Mouse (Mus musculus) limb, embryonic 11.5 days (tissue): ENCODE results near the gene Ccz1. TPM values are rescaled to one million over a fixed set of nuclear protein-coding genes. Genes with fewer than 3 reads are reported as not detected.
A peak's percentile ranks its signal among the peaks of the same experiment; 100 is the strongest.

Experiments used
- ATAC-seq: fragments of 200-750 bp; cut with Nextera tagmentation; 2 replicates; pipeline ENCODE4 v1.8.0; 2017; ENCODE audit warnings: low read depth; ENCODE audit not compliant: insufficient number of reproducible peaks, low FRiP score, low TSS enrichment
- DNase-seq: peaks from one replicate; pipeline ENCODE4 v3.0.0-alpha.2; 2015; ENCODE audit warnings: low spot score
- H3K27ac ChIP-seq: fragments of 300-500 bp; sonication (generic); replicated peaks from 2 replicates; pipeline ENCODE4 v1.5.1; 2014; ENCODE audit warnings: low read depth, mild to moderate bottlenecking, low read length
- H3K27me3 ChIP-seq: fragments of 300-500 bp; sonication (generic); 2 replicates; pipeline ENCODE4 v1.6.1; 2014; ENCODE audit warnings: mild to moderate bottlenecking, low read length, mixed read lengths; ENCODE audit not compliant: control insufficient read depth, insufficient read depth
- H3K36me3 ChIP-seq: fragments of 300-500 bp; sonication (generic); 2 replicates; pipeline ENCODE4 v1.6.1; 2014; ENCODE audit warnings: mild to moderate bottlenecking, low read length, moderate library complexity, mixed read lengths; ENCODE audit not compliant: control insufficient read depth, insufficient read depth
- H3K4me1 ChIP-seq: fragments of 300-500 bp; sonication (generic); 2 replicates; pipeline ENCODE4 v1.6.1; 2014; ENCODE audit warnings: low read length, mixed read lengths; ENCODE audit not compliant: control insufficient read depth, insufficient read depth
- H3K4me2 ChIP-seq: fragments of 300-500 bp; sonication (generic); 2 replicates; pipeline ENCODE4 v1.6.1; 2014; ENCODE audit warnings: low read depth, mild to moderate bottlenecking, moderate library complexity; ENCODE audit not compliant: severe bottlenecking
- H3K4me3 ChIP-seq: fragments of 300-500 bp; sonication (generic); 2 replicates; pipeline ENCODE4 v1.5.1; 2014; ENCODE audit warnings: low read depth, low read length
- H3K9ac ChIP-seq: fragments of 300-500 bp; sonication (generic); 2 replicates; pipeline ENCODE4 v1.6.1; 2014; ENCODE audit warnings: mild to moderate bottlenecking, low read length
- H3K9me3 ChIP-seq: fragments of 300-500 bp; sonication (generic); 2 replicates; pipeline ENCODE4 v1.6.1; 2016; ENCODE audit warnings: low read length; ENCODE audit not compliant: control insufficient read depth
- WGBS: fragments of 180-500 bp; shearing (Covaris S2); extraction: QIAGEN DNeasy Blood & Tissue Kit; methylation state at CpG from one replicate; pipeline ENCODE4 v1.1.7; 2014; 5-methylcytosine and 5-hydroxymethylcytosine counted together
- polyA plus RNA-seq: library from polyadenylated mRNA; unstranded; fragments of >200 nt; fragmentation: Nextera tagmentation; extraction: Ambion mirVana; gene quantifications from 2 replicates; pipeline ENCODE4 v1.2.1, GENCODE M21; 2014

Gene Ccz1
- polyA plus RNA-seq, 1 experiment from 2014 or later: 110 TPM

DNA sequence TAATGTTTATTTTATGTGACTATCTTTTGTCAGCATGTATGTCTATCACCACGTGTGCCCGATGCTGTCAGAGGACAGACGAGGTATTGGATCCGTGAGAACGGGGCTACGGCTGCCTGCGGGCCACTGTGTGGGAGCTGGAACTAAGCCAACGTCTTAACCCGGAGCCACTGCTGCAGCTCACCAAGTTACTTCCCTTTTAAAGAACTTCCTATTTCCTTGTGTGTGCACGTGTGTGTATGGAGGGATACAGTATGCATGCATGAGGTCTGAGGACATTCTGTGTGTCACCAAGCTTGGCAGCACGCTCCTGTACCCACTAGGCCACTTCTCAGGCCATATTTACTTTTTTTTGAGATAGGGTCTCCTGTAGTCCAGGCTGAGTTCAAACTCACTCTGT, 24.6 kb downstream of the Ccz1 start:
- no peaks in the 10 kb centered on the region for H3K4me1 ChIP-seq
- no peak overlapping the region for H3K9ac ChIP-seq
- H3K4me2 ChIP-seq: no peak overlapping the region
- DNase-seq: no peak
- H3K9me3 ChIP-seq: no peaks in the 10 kb centered on the region
- H3K27me3 ChIP-seq: no peaks in the 10 kb centered on the region
- ATAC-seq: no peak
- H3K27ac ChIP-seq: no peak overlapping the region
- peaks cover 17% of the 10 kb centered on the region for H3K36me3 ChIP-seq
- H3K4me3 ChIP-seq: no peak overlapping the region
- 94% methylated on average over 11 of the region's 11 CpGs for WGBS

GRCm38 (mm10) chr5:143989046-143989445, 25.6 kb downstream of the Ccz1 start:
- H3K27ac ChIP-seq: no peak overlapping the region
- H3K9me3 ChIP-seq: no peaks in the 10 kb centered on the region
- DNase-seq (no peak), ATAC-seq (no peak)
- H3K27me3 ChIP-seq: no peaks in the 10 kb centered on the region
- H3K4me3 ChIP-seq: no peak overlapping the region
- no peaks in the 10 kb centered on the region for H3K4me1 ChIP-seq
- no peak overlapping the region for H3K9ac ChIP-seq
- H3K4me2 ChIP-seq: no peak overlapping the region
- peaks cover 18% of the 10 kb centered on the region; the same call in 1 of the 2 replicates for H3K36me3 ChIP-seq
- 94% methylated on average over 4 of the region's 4 CpGs for WGBS

DNA sequence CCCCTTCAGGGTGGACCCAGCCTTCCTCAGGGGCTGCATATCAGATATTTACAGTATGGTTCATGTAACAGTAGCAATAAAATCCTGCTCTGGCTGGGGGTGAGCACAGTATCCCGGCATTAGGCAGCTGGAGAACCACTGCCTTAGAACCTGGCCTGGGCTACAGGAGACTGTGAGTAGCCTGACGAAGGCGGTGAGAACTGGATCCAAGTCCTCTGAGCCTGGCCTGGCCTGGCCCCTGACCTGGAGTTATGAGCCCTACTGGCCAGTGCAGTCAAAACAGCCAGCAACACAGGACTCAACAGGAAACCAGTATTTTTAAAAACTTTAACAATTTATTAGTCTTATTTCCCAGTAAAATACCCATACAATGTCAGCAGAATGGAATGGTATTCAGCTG, 27.1 kb downstream of the Ccz1 start:
- Histone ChIP-seq H3K27ac (no peak overlapping the region), H3K4me2 (no peak overlapping the region), H3K27me3 (no peaks in the 10 kb centered on the region), H3K4me1 (no peaks in the 10 kb centered on the region), H3K36me3 (peaks cover 17% of the 10 kb centered on the region; the same call in 1 of the 2 replicates), H3K4me3 (no peak overlapping the region), H3K9ac (no peak overlapping the region), H3K9me3 (no peaks in the 10 kb centered on the region)
- ATAC-seq (no peak), DNase-seq (no peak)
- WGBS: 86% methylated on average over 3 of the region's 3 CpGs

DNA sequence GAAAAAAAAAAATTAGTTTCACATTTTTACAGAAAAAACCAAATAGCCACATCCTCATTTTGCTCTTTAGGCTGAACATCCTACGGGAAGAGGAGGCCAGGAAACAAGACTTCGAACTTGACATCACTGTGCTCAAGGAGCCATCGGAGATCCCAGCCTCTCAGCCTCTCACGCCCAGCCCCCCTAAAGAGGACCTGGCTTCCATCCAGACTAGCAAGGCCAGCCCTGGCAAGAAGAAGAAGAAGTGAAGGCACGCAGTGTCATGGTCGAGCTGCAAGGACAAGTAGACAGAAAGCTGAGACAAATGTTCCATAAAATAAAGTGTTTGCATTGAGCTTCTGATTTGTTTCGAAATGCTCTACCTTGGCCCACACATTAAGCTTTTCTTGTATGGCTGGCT, 29.3 kb downstream of the Ccz1 start:
- Histone ChIP-seq H3K27ac (no peak overlapping the region), H3K36me3 (peaks cover 11% of the 10 kb centered on the region; the same call in 1 of the 2 replicates), H3K4me3 (no peak overlapping the region), H3K4me1 (no peaks in the 10 kb centered on the region), H3K4me2 (no peak overlapping the region), H3K9me3 (no peaks in the 10 kb centered on the region), H3K27me3 (no peaks in the 10 kb centered on the region), H3K9ac (no peak overlapping the region)
- no peak for DNase-seq
- ATAC-seq: no peak
- 91% methylated on average over 7 of the region's 7 CpGs for WGBS

GRCm38 (mm10) chr5:143982361-143982760, 32.3 kb downstream of the Ccz1 start:
- DNase-seq: no peak
- Histone ChIP-seq H3K27ac (no peak overlapping the region), H3K9me3 (no peaks in the 10 kb centered on the region), H3K4me1 (no peaks in the 10 kb centered on the region), H3K36me3 (0 out of 2 replicates have a peak, but pooled peaks cover 5% of the 10 kb centered on the region), H3K4me2 (no peak overlapping the region), H3K9ac (no peak overlapping the region), H3K27me3 (no peaks in the 10 kb centered on the region), H3K4me3 (no peak overlapping the region)
- WGBS: 72% methylated on average over 2 of the region's 2 CpGs
- ATAC-seq: no peak

GRCm38 (mm10) chr5:143980858-143981257, 33.8 kb downstream of the Ccz1 start:
- ATAC-seq (no peak), DNase-seq (peak; percentile 33)
- Histone ChIP-seq H3K4me2 (no peak overlapping the region), H3K9ac (no peak overlapping the region), H3K4me3 (no peak overlapping the region), H3K27ac (no peak overlapping the region), H3K9me3 (no peaks in the 10 kb centered on the region), H3K27me3 (no peaks in the 10 kb centered on the region), H3K4me1 (no peaks in the 10 kb centered on the region), H3K36me3 (0 out of 2 replicates have a peak, but pooled peaks cover 5% of the 10 kb centered on the region)
- WGBS: 21% methylated on average over 9 of the region's 9 CpGs

DNA sequence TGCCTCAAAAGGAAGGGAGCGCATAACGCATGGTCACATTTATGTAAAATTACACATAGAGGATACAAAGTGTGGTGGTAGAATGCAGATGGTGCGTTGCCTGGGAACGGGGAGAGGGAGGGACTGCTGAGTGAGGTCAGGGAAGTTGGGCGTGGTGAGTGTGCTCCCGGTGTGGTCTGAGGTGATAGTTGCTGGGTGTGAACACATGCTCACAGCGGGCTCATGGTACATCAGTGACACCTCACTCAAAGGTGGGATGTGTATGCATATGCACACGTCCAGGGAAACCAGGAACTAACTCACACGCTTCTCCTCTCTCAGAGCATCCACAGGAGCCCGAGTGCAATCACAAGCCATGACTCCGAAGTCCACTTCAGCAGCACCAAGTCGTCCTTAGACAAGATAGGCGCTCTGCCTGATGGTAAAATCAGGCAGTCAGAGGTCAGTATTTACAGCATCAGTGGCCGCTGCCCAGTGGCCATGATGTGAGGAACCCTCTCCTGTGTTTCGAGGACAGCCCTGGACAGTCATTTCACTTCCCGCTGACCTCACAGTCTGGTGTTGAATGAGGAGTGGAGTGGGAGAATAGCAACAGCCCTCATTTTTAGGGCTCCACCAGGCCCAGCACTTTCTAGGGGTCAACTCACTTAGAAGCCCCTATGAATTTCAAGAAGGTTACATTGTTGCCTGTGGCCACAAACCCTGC, 37.8 kb downstream of the Ccz1 start:
- Histone ChIP-seq H3K4me3 (no peak overlapping the region), H3K27ac (no peak overlapping the region), H3K9me3 (no peaks in the 10 kb centered on the region), H3K27me3 (no peaks in the 10 kb centered on the region), H3K4me1 (no peaks in the 10 kb centered on the region), H3K36me3 (no peaks in the 10 kb centered on the region), H3K4me2 (no peak overlapping the region), H3K9ac (no peak overlapping the region)
- WGBS: 73% methylated on average over 16 of the region's 16 CpGs
- no peak for ATAC-seq
- no peak for DNase-seq

DNA sequence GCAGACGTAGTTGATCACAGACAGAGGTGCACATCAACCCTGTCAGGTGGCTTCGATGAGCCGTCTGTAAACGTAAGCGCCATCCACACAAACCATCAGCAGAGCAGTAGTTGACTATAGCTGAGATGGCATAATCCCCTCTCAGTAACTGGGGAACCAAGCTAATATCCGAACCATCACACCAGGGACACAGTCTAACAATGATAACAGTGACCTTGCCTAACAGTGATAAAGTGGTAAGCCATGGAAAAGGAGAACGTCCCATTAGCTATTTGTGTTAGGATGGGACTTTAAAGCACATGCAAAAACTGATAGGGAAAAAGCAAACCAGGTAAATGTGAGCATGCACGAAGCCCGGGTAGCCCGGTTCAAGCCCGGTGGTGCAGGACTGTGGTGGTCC, 38.4 kb downstream of the Ccz1 start:
- DNase-seq: no peak
- Histone ChIP-seq H3K27ac (no peak overlapping the region), H3K4me2 (no peak overlapping the region), H3K9ac (no peak overlapping the region), H3K27me3 (no peaks in the 10 kb centered on the region), H3K4me3 (no peak overlapping the region), H3K9me3 (no peaks in the 10 kb centered on the region), H3K4me1 (no peaks in the 10 kb centered on the region), H3K36me3 (no peaks in the 10 kb centered on the region)
- WGBS: 88% methylated on average over 11 of the region's 11 CpGs
- ATAC-seq: no peak

DNA sequence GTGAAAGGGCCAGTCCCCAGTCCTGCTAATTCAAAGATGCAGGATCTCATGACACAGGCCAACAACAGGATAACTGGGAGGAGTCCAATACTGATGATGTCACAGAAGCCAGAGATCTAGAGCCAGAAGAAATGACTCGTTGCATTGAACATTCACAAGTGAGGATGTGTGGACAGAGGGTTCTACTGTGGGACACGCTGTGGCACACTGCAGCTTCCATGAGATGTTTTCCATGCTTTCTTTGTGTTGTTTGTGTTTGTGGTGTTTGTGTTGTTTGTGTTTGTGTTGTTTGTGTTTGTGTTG, 39.1 kb downstream of the Ccz1 start:
- 73% methylated on average over 2 of the region's 2 CpGs for WGBS
- Histone ChIP-seq H3K4me2 (no peak overlapping the region), H3K27me3 (no peaks in the 10 kb centered on the region), H3K36me3 (no peaks in the 10 kb centered on the region), H3K9ac (no peak overlapping the region), H3K4me3 (no peak overlapping the region), H3K27ac (no peak overlapping the region), H3K9me3 (no peaks in the 10 kb centered on the region), H3K4me1 (no peaks in the 10 kb centered on the region)
- DNase-seq: no peak
- no peak for ATAC-seq
